Mouse (Mus musculus) layer of hippocampus, adult 8-10 months (tissue): ENCODE results near the gene Olfr671. TPM values are rescaled to one million over a fixed set of nuclear protein-coding genes. Genes with fewer than 3 reads are reported as not detected.
"Not testable (repeated sequence)": the region's sequence is repeated elsewhere in the genome, so short reads cannot be mapped to it uniquely, and the experiment has no call there.

Source experiments
- DNase-seq, 2 experiments: peaks; one replicate each; pipeline ENCODE4 v3.0.0; 2022; ENCODE audit warnings: low spot score in 2 of 2
- total RNA-seq, 4 experiments: library from RNA; stranded (reverse); gene quantifications; 2 replicates each; pipeline ENCODE4 v1.2.4; 2022

Olfr671 gene
- not detected for total RNA-seq

DNA sequence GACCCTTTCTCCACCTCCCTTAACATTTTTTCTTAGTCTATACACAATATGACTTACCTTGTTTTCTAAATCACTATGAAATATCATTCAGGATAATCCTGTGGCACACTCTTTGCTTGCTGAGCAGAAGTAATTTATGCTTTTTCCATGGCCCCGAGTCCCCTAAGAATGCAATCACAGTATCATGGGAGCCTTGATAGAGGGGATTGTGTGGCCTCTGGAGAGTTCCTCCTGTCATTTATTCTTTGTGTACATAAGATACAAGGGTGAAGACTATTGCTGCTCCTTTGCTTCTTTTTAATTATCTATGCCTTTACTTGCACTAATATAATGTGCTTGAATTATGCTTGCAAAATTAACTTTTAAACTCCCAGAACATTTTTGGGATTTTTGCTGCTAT is at the start of gene Olfr671:
Gene Olfr671 (minus strand): TSS at position 101 of the 400 bp plus-strand sequence.
- no peak for DNase-seq

DNA sequence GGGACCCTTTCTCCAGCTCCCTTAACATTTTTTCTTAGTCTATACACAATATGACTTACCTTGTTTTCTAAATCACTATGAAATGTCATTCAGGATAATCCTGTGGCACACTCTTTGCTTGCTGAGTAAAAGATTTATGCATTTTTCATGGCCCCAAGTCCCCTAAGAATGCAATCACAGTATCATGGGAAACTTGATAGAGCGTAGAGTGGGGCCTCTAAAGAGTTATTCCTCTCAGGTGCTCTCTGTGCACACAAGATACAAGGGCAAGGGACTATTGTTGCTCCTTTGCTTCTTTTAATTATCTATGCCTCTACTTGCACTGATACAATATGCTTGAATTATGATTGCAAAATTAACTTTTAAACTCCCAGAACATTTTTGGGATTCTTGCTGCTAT is 49.4 kb upstream of the Olfr671 start, which contains the start of gene Olfr675:
Gene Olfr675 (minus strand): TSS at position 101 of the 400 bp plus-strand sequence.
- DNase-seq: no peak

DNA sequence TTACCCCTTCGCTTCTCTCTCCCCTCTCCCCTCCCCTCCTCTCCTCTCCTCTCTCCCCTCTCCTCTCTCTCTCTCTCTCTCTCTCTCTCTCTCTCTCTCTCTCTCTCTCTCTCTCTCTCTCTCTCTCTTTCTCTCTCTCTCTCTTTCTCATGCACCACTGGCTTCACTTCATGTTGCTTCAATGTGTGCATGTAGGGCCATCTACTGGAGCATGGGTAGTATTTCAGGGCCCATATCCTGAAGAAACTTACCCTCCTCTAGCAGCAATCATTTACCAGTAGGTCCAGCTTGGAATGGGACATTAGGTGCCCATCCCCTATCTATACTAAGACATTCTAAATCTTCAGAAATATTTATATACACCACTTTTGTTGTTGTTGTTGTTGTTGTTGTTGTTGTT is 43.6 kb upstream of the Olfr671 start:
- no peak for DNase-seq

DNA sequence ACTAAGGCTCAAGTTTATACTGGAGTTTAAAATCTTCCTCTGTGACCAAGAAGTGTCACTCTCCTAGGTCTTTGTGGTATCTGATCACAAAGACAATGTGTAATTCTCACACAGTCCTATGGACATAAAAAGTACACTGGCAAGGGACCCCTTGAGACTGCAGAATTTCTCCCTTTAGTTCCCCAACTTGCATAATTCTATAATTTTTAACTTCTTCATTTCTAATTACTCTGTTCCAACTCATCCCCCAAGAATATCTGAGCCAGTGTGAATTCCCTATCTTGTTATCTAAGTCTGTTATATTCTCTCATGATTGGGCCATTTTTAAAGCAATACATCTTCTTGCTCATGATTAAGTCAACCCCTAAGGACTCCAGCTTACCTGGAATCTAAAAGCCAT is 23.0 kb upstream of the Olfr671 start, which contains the start of gene Olfr672:
Gene Olfr672 (minus strand): TSS at position 101 of the 400 bp plus-strand sequence.
- no peak for DNase-seq

DNA sequence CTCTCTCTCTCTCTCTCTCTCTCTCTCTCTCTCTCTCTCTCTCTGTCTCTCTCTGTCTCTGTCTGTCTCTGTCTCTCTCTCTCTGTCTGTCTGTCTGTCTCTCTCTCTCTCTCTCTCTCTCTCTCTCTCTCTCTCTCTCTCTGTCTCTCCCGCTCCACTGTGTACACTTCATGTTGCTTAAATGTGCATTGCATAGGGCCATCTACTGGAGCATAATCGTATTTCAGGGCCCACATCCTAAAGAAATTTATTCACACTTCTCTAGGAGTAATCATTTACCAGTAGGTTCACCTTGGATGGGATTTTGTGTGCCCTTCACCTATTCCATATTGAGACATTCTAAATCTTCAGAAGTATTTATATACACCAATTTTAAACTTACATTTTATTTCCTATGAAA is 6.4 kb downstream of the Olfr671 start:
- not testable (repeated sequence) for DNase-seq

DNA sequence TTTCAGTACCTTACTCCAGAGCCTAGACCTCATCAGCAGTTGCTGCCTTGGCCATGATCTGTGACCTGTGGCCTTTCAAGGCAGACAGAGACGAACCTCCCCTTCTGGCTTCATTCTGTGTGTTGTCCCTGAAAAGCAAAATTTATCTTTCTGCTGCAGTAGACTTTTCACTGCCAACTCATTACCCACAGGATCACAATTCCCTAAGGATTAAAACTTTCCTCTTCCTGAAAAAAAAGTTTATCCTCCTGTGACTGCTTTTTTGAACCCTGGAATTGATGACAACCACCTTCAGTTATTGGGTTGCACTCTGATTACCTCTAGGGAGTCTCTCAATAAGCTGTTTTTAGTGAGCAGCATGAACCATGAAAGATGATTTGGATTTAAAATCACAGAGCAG is 16.4 kb downstream of the Olfr671 start, which contains the start of gene Olfr670:
Gene Olfr670 (minus strand): TSS at position 101 of the 400 bp plus-strand sequence.
- DNase-seq: no peak

DNA sequence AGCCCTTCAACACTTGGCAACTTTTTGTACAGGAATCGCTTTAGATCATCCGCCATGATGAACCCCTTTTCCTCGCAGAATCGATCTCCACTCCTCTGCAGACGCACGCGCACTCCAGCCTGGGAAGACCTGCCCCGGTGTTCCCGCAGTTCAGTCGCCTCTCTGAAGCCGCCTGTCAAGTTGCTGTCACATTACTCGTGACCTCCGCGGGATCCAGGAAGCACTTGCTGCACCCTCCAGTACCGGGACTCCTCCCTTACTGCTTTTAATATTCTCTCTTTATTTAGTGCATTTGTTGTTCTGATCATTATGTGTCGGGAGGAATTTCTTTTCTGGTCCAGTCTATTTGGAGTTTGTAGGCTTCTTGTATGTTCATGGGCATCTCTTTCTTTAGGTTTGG is 28.7 kb downstream of the Olfr671 start:
- DNase-seq: not testable (repeated sequence)

DNA sequence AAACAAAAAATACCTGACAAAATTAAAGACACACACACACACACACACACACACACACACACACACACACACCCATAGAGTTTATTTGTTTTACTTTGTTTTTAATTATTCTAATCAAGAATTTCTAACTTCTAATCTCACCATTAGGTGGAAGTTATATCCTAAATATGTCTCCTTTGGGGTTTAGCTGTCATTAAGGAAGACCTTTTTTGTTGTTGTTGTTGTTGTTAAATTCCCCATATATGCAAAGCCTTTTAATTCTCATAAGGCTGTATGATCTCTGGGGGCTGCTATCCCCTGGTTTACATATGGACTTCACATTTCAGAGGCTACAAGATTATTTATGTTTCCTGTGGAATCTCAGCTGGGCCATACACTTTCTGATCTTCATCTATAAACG is 45.0 kb downstream of the Olfr671 start, which contains the start of gene Olfr669:
Gene Olfr669 (plus strand): TSS at position 301 of the 400 bp plus-strand sequence.
- no peak for DNase-seq

DNA sequence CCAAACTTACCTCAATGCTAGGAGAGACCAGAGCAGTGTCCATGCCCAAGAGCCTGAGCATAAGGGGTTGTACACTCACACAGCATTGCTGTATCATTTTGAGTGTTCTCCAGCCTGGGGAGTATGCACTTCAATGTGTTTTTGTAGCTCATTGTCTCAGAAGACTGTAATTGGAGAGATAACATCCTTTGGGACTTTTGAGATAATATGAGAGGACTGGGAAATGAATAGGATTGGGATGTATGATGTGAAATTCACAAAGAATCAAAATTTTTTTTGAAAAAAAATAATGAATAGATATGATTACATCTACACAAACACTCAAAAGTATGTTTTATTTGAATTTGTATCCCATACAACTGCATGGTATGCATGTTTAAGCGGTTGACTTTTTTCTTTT is 51.0 kb downstream of the Olfr671 start, which contains the start of gene Olfr668:
Gene Olfr668 (minus strand): TSS at position 101 of the 400 bp plus-strand sequence.
- no peak for DNase-seq

Other genes starting within 250 kb of the Olfr671 start
- not detected for gene Usp17le, start 201.7 kb downstream of the Olfr671 start, total RNA-seq
- gene Usp17lb, start 136.5 kb downstream of the Olfr671 start, total RNA-seq: not detected
- not detected for gene Usp17la, start 122.1 kb downstream of the Olfr671 start, total RNA-seq
- gene Olfr665, start 101.1 kb downstream of the Olfr671 start, total RNA-seq: not detected
- gene Olfr666, start 83.2 kb downstream of the Olfr671 start, total RNA-seq: not detected
- not detected for gene Olfr667, start 57.6 kb downstream of the Olfr671 start, total RNA-seq
- gene Olfr668, start 51.1 kb downstream of the Olfr671 start, total RNA-seq: not detected
- not detected for gene Olfr669, start 44.9 kb downstream of the Olfr671 start, total RNA-seq
- gene Olfr670, start 16.5 kb downstream of the Olfr671 start, total RNA-seq: not detected
- not detected for gene Olfr672, start 22.9 kb upstream of the Olfr671 start, total RNA-seq
- gene Olfr675, start 49.3 kb upstream of the Olfr671 start, total RNA-seq: not detected
- not detected for gene Olfr676, start 53.6 kb upstream of the Olfr671 start, total RNA-seq
- gene Olfr677, start 72.2 kb upstream of the Olfr671 start, total RNA-seq: not detected
- gene Olfr678, start 85.3 kb upstream of the Olfr671 start, total RNA-seq: not detected
- gene Olfr679, start 102.1 kb upstream of the Olfr671 start, total RNA-seq: not detected
- not detected for gene Olfr680-ps1, start 113.7 kb upstream of the Olfr671 start, total RNA-seq
- not detected for gene Olfr681, start 137.7 kb upstream of the Olfr671 start, total RNA-seq
- not detected for gene Olfr683, start 167.9 kb upstream of the Olfr671 start, total RNA-seq
- not detected for gene Olfr684, start 184.5 kb upstream of the Olfr671 start, total RNA-seq
- not detected for gene Olfr685, start 206.9 kb upstream of the Olfr671 start, total RNA-seq
- not detected for gene Olfr686, start 228.4 kb upstream of the Olfr671 start, total RNA-seq